Mouse (Mus musculus) CD4-positive, CD25-positive, alpha-beta regulatory T cell (primary cell): Measurements from ENCODE around the gene Sp140. TPM values are rescaled to one million over a fixed set of nuclear protein-coding genes. Genes with fewer than 3 reads are reported as not detected.

ENCODE experiments used
- polyA plus RNA-seq: library from polyadenylated mRNA; unstranded; fragments of 100-300 nt; shearing (Covaris generic); gene quantifications from one replicate; pipeline ENCODE4 v1.2.1, GENCODE M21; 2017

Gene Sp140
- 41.0 TPM for polyA plus RNA-seq

DNA sequence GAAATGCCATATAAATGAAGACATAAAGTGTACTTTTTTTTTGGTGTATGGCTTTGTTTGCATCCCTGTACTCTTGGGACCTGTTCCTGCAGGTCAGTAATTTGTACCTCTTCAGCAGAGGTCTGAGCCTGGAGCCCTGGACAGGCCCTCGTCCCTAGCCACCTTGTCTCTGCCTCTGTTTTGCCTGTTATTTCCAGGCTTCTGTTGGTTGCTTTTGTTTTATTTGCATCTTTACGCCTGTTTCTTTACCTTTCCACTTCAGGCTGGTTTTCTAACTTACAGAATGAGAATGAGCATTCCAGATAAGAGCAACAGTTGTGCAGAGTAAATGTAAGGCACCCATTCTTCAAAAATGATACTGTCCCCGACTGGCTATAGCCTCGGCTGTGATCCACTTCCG is at the start of gene Sp140:
Sp140 (plus strand) TSS at position 301 of the 400 bp plus-strand sequence.

DNA sequence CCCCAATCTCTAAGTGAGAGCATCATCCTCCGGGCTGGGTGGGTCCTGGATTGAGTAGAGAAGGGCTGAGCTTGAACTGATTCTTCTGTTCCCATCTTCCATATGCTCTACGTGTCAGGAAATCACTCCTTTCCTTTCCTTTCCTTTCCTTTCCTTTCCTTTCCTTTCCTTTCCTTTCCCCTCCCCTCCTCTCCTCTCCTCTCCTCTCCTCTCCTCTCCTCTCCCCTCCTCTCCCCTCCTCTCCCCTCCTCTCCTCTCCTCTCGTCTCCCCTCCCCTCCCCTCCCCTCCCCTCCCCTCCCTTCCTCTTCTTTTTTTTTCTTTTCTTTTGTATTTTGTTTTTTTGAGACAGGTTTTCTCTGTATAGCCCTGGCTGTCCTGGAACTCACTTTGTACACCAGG is 24.8 kb upstream of the Sp140 start, which contains the start of gene G530012D18Rik:
G530012D18Rik (plus strand) TSS at position 301 of the 400 bp plus-strand sequence.

DNA sequence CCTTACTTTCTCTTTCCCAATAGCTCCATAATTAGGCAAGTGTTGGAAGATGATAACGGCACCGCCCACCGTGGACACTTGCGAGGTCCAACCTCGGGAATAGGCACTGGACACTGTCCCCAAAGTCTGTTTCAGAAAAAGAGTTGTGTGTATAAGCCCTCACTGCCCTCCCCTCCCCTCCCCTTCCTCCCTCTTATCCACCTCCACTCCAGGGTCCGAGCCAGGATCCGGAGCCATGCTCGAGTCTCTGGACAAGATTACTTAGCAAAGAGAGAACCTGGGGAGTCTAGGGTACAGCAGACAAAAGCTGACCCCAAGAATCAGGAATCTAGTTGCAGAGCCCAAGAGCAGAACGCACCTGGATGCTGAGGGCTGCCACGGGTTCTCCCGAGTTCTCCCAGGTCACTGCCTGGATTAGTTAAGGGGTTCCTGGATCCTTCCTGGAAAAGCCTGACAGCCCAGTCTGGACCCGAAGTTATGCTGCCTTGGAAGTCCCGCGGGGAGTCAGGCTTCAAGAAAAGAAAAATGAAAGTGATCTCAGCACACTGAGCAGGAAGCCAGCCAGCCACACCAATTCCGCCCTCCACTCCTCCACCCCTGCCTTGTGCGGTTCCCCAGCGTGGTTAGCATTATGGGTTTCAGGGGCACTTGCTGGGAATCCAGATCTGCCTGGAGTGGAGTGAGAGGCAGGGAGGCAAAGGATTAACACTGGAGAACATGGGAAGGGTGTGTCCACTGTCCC is 1.7 kb upstream of the Sp140 start, which contains the start of gene Sp110:
Sp110 (minus strand) TSS at position 547 of the 742 bp plus-strand sequence.

DNA sequence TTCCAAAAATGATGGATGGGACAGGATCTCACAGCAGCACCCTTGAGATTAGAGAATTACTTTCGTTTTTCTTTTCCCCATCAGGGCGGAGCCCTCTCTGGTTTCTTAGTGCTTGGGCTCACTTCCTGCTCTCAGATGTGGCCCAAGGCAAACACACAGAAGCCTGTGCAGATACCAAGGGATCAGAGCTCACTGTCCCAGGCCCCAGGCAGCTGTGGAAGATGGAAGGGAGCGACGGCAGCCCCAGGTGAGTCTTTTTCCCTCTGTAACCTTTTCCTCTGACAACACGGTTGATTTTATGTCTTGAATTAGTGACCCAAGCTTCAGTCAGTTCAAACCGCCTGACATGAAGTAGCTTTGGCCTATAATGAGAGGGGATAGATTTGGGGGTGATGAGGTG is 49.7 kb downstream of the Sp140 start, which contains the start of gene Sp100:
Sp100 (plus strand) TSS at position 108 of the 400 bp plus-strand sequence.

Other genes starting within 250 kb of the Sp140 start
- not detected for gene G530012D18Rik, start 24.7 kb upstream of the Sp140 start, polyA plus RNA-seq
- gene Sp110, start 1.6 kb upstream of the Sp140 start, polyA plus RNA-seq, result 272 TPM
- gene Sp100, start 49.6 kb downstream of the Sp140 start, polyA plus RNA-seq, result 890 TPM
- 32.1 TPM for gene A630001G21Rik, start 178.3 kb downstream of the Sp140 start, polyA plus RNA-seq
- gene Cab39, start 193.1 kb downstream of the Sp140 start, polyA plus RNA-seq, result 244 TPM